Mouse (Mus musculus) heart, postnatal 0 days (tissue): ENCODE measurements around the gene BC004004.

ENCODE experiments used
- CTCF ChIP-seq: IDR thresholded peaks from 2 replicates; pipeline ENCODE4 v1.5.1; 2016; ENCODE audit warnings: antibody characterized with exemption, control low read depth, low read depth
- EP300 ChIP-seq: IDR thresholded peaks from 2 replicates; pipeline ENCODE4 v1.6.1; 2016; ENCODE audit warnings: antibody characterized with exemption, low read depth

GRCm38 (mm10) chr17:29327691-29328090 lies 59.1 kb downstream of the BC004004 start:
- TF ChIP-seq CTCF (no peak), EP300 (no peak)
